Mouse (Mus musculus) hindbrain, embryonic 10.5 days (tissue): ENCODE results near the gene Gm21828. TPM values are rescaled to one million over a fixed set of nuclear protein-coding genes. Genes with fewer than 3 reads are reported as not detected.
"Not testable (repeated sequence)": the region's sequence is repeated elsewhere in the genome, so short reads cannot be mapped to it uniquely, and the experiment has no call there.

Experiments
- DNase-seq: peaks from one replicate; pipeline ENCODE4 v3.0.0-alpha.2; 2017; ENCODE audit warnings: low spot score
- H3K27ac ChIP-seq: fragments of 300-500 bp; sonication (generic); 2 replicates; pipeline ENCODE4 v1.5.1; 2016; ENCODE audit warnings: mild to moderate bottlenecking, moderate library complexity
- H3K27me3 ChIP-seq: fragments of 300-500 bp; sonication (generic); 2 replicates; pipeline ENCODE4 v1.6.1; 2016; ENCODE audit warnings: mild to moderate bottlenecking; ENCODE audit not compliant: poor library complexity, insufficient read depth, severe bottlenecking
- H3K36me3 ChIP-seq: fragments of 300-500 bp; sonication (generic); 2 replicates; pipeline ENCODE4 v1.6.1; 2016; ENCODE audit warnings: mild to moderate bottlenecking, moderate library complexity
- H3K4me1 ChIP-seq: fragments of 300-500 bp; sonication (generic); replicated peaks from 2 replicates; pipeline ENCODE4 v1.6.1; 2016; ENCODE audit warnings: mild to moderate bottlenecking
- H3K4me3 ChIP-seq: fragments of 300-500 bp; sonication (generic); 2 replicates; pipeline ENCODE4 v1.5.1; 2016; ENCODE audit warnings: mild to moderate bottlenecking, moderate library complexity
- H3K9me3 ChIP-seq: fragments of 300-500 bp; sonication (generic); 2 replicates; pipeline ENCODE4 v1.6.1; 2016; ENCODE audit warnings: mild to moderate bottlenecking, moderate library complexity
- WGBS: fragments of 180-500 bp; shearing (Covaris S2); methylation state at CpG from one replicate; pipeline ENCODE4 v1.1.7; 2016; 5-methylcytosine and 5-hydroxymethylcytosine counted together
- polyA plus RNA-seq: library from polyadenylated mRNA; unstranded; fragments of >200 nt; fragmentation: Nextera tagmentation; extraction: Ambion mirVana; gene quantifications from 2 replicates; pipeline ENCODE4 v1.2.1, GENCODE M21; 2016

The Gm21828 gene
- not detected in 2 replicates for polyA plus RNA-seq

GRCm38 (mm10) chrY:13223828-13224227, at the start of gene Gm21828:
TSS of gene Gm21828 (minus strand) at chrY:13223928.
- DNase-seq, H3K27me3 ChIP-seq: not testable (repeated sequence)

GRCm38 (mm10) chrY:13252091-13252490, 28.4 kb upstream of the Gm21828 start, which contains the start of the genes Gm21440 and Gm21454:
TSS of gene Gm21440 (plus strand) at chrY:13252391.
TSS of gene Gm21454 (plus strand) at chrY:13252442.
- not testable (repeated sequence) for H3K36me3 ChIP-seq, H3K9me3 ChIP-seq, H3K27ac ChIP-seq, H3K4me3 ChIP-seq, DNase-seq, H3K4me1 ChIP-seq, H3K27me3 ChIP-seq

More at GRCm38 (mm10) chrY:13223828-13224227, at the start of gene Gm21828:
- H3K4me1 ChIP-seq, H3K27ac ChIP-seq, H3K9me3 ChIP-seq, H3K4me3 ChIP-seq, H3K36me3 ChIP-seq: not testable (repeated sequence)
- WGBS: no CpG with 5 or more reads among the region's 3 CpGs

Other genes starting within 250 kb of the Gm21828 start
- not detected in 2 replicates for gene Gm20807, start 181.0 kb downstream of the Gm21828 start, polyA plus RNA-seq
- not detected in 2 replicates for gene Gm21891, start 90.4 kb downstream of the Gm21828 start, polyA plus RNA-seq
- not detected in 2 replicates for gene Gm21425, start 62.0 kb downstream of the Gm21828 start, polyA plus RNA-seq
- gene Gm21440, start 28.5 kb upstream of the Gm21828 start, polyA plus RNA-seq: not detected in 2 replicates
- gene Gm21454, start 28.5 kb upstream of the Gm21828 start, polyA plus RNA-seq: not detected in 2 replicates
- not detected in 2 replicates for gene Gm21725, start 125.1 kb upstream of the Gm21828 start, polyA plus RNA-seq
- not detected in 2 replicates for gene Gm21866, start 241.7 kb upstream of the Gm21828 start, polyA plus RNA-seq